Mouse (Mus musculus) lung, postnatal 0 days (tissue): Measurements from ENCODE around the gene Mrps9. TPM values are rescaled to one million over a fixed set of nuclear protein-coding genes. Genes with fewer than 3 reads are reported as not detected.
A peak's percentile ranks its signal among the peaks of the same experiment; 100 is the strongest.

ENCODE experiments used
- ATAC-seq: fragments of 200-750 bp; cut with Nextera tagmentation; 2 replicates; pipeline ENCODE4 v1.8.0; 2017; ENCODE audit warnings: moderate library complexity
- DNase-seq: peaks from one replicate; pipeline ENCODE4 v3.0.0-alpha.2; 2016; ENCODE audit warnings: low spot score
- H3K27ac ChIP-seq: fragments of 300-500 bp; sonication (generic); 2 replicates; pipeline ENCODE4 v1.5.1; 2014; ENCODE audit warnings: antibody characterized with exemption, mild to moderate bottlenecking, low read length, mixed read lengths
- H3K27me3 ChIP-seq: fragments of 300-500 bp; sonication (generic); replicated peaks from 2 replicates; pipeline ENCODE4 v1.6.1; 2014; ENCODE audit warnings: low read length, mixed read lengths; ENCODE audit not compliant: insufficient read depth
- H3K36me3 ChIP-seq: fragments of 300-500 bp; sonication (generic); 2 replicates; pipeline ENCODE4 v1.6.1; 2014; ENCODE audit warnings: low read length, mixed read lengths; ENCODE audit not compliant: insufficient read depth
- H3K4me1 ChIP-seq: fragments of 300-500 bp; sonication (generic); 2 replicates; pipeline ENCODE4 v1.6.1; 2014; ENCODE audit warnings: antibody characterized with exemption, low read depth, low read length, mixed read lengths; ENCODE audit not compliant: insufficient read depth
- H3K4me2 ChIP-seq: fragments of 300-500 bp; sonication (generic); replicated peaks from 2 replicates; pipeline ENCODE4 v1.6.1; 2014; ENCODE audit warnings: low read depth, mild to moderate bottlenecking, low read length, moderate library complexity, mixed read lengths
- H3K4me3 ChIP-seq: fragments of 300-500 bp; sonication (generic); 2 replicates; pipeline ENCODE4 v1.5.1; 2014; ENCODE audit warnings: low read depth, low read length
- H3K9ac ChIP-seq: fragments of 300-500 bp; sonication (generic); replicated peaks from 2 replicates; pipeline ENCODE4 v1.6.1; 2014; ENCODE audit warnings: low read depth, mild to moderate bottlenecking
- H3K9me3 ChIP-seq: fragments of 300-500 bp; sonication (generic); 2 replicates; pipeline ENCODE4 v1.6.1; 2016; ENCODE audit warnings: low read length, mixed read lengths
- CTCF ChIP-seq: IDR thresholded peaks from 2 replicates; pipeline ENCODE4 v1.5.1; 2016; ENCODE audit warnings: antibody characterized with exemption, mild to moderate bottlenecking
- EP300 ChIP-seq: IDR thresholded peaks from 2 replicates; pipeline ENCODE4 v1.6.1; 2016; ENCODE audit warnings: antibody characterized with exemption, mild to moderate bottlenecking, control low read depth
- WGBS: fragments of 180-500 bp; shearing (Covaris S2); extraction: QIAGEN DNeasy Blood & Tissue Kit; methylation state at CpG from one replicate; pipeline ENCODE4 v1.1.7; 2014; 5-methylcytosine and 5-hydroxymethylcytosine counted together
- polyA plus RNA-seq: library from polyadenylated mRNA; unstranded; fragments of >200 nt; fragmentation: Nextera tagmentation; extraction: Ambion mirVana; gene quantifications from 2 replicates; pipeline ENCODE4 v1.2.1, GENCODE M21; 2015

The Mrps9 gene
- polyA plus RNA-seq, 1 experiment from 2014 or later: 41.1 TPM

- DNase-seq: no peak
- no peak overlapping the region for H3K4me2 ChIP-seq
- H3K4me1 ChIP-seq: no peaks in the 10 kb centered on the region
- no peak overlapping the region for H3K27ac ChIP-seq
- H3K36me3 ChIP-seq: peaks cover 4% of the 10 kb centered on the region
- WGBS: 97% methylated on average over 4 of the region's 4 CpGs
- no peak overlapping the region for H3K9ac ChIP-seq
- no peaks in the 10 kb centered on the region for H3K27me3 ChIP-seq
- H3K4me3 ChIP-seq: no peak overlapping the region
- H3K9me3 ChIP-seq: no peaks in the 10 kb centered on the region
- no peak for TF ChIP-seq CTCF
- TF ChIP-seq EP300: no peak
- 0 out of 2 replicates have a peak, but pooled peaks have one; percentile 14 for ATAC-seq
These were observed 14.4 kb downstream of the Mrps9 start for GRCm38 (mm10) chr1:42865336-42865939.

- WGBS: 86% methylated on average over 4 of the region's 4 CpGs
- DNase-seq: peak; percentile 44
- Histone ChIP-seq H3K4me1 (no peaks in the 10 kb centered on the region), H3K4me2 (no peak overlapping the region), H3K27me3 (no peaks in the 10 kb centered on the region), H3K4me3 (no peak overlapping the region), H3K9me3 (no peaks in the 10 kb centered on the region), H3K27ac (no peak overlapping the region), H3K9ac (no peak overlapping the region), H3K36me3 (peaks cover 4% of the 10 kb centered on the region)
- ATAC-seq: peak; percentile 78
- TF ChIP-seq CTCF (no peak), EP300 (no peak)
These were observed 15.0 kb downstream of the Mrps9 start for GRCm38 (mm10) chr1:42865986-42866385.

- no peaks in the 10 kb centered on the region for H3K27me3 ChIP-seq
- peaks cover 4% of the 10 kb centered on the region for H3K36me3 ChIP-seq
- no peaks in the 10 kb centered on the region for H3K9me3 ChIP-seq
- WGBS: 92% methylated on average over 3 of the region's 3 CpGs
- DNase-seq (no peak), ATAC-seq (no peak)
- TF ChIP-seq CTCF (no peak), EP300 (no peak)
- no peak overlapping the region for H3K9ac ChIP-seq
- no peak overlapping the region for H3K27ac ChIP-seq
- H3K4me2 ChIP-seq: no peak overlapping the region
- no peaks in the 10 kb centered on the region for H3K4me1 ChIP-seq
- no peak overlapping the region for H3K4me3 ChIP-seq
These were observed 16.2 kb downstream of the Mrps9 start for GRCm38 (mm10) chr1:42867188-42867587.

GRCm38 (mm10) chr1:42874174-42874573 is 23.1 kb downstream of the Mrps9 start:
- no peak overlapping the region for H3K4me2 ChIP-seq
- DNase-seq (no peak), ATAC-seq (no peak)
- no peaks in the 10 kb centered on the region for H3K27me3 ChIP-seq
- WGBS: 35% methylated on average over 2 of the region's 2 CpGs
- TF ChIP-seq CTCF: no peak
- no peak for TF ChIP-seq EP300
- H3K4me3 ChIP-seq: no peak overlapping the region
- H3K9me3 ChIP-seq: no peaks in the 10 kb centered on the region
- no peaks in the 10 kb centered on the region for H3K4me1 ChIP-seq
- H3K9ac ChIP-seq: no peak overlapping the region
- H3K36me3 ChIP-seq: no peaks in the 10 kb centered on the region
- H3K27ac ChIP-seq: no peak overlapping the region

GRCm38 (mm10) chr1:42875271-42875670 is 24.2 kb downstream of the Mrps9 start:
- Histone ChIP-seq H3K9ac (no peak overlapping the region), H3K36me3 (no peaks in the 10 kb centered on the region), H3K9me3 (no peaks in the 10 kb centered on the region), H3K4me2 (no peak overlapping the region), H3K4me1 (no peaks in the 10 kb centered on the region), H3K27me3 (no peaks in the 10 kb centered on the region), H3K4me3 (no peak overlapping the region), H3K27ac (no peak overlapping the region)
- no peak for DNase-seq
- WGBS: 71% methylated on average over 5 of the region's 5 CpGs
- no peak for ATAC-seq
- TF ChIP-seq EP300: no peak
- TF ChIP-seq CTCF: no peak

- no peaks in the 10 kb centered on the region for H3K9me3 ChIP-seq
- no peaks in the 10 kb centered on the region for H3K4me1 ChIP-seq
- ATAC-seq (no peak), DNase-seq (no peak)
- TF ChIP-seq CTCF (no peak), EP300 (no peak)
- no peaks in the 10 kb centered on the region for H3K27me3 ChIP-seq
- no peak overlapping the region for H3K4me3 ChIP-seq
- no peak overlapping the region for H3K4me2 ChIP-seq
- H3K9ac ChIP-seq: no peak overlapping the region
- no peak overlapping the region for H3K27ac ChIP-seq
- H3K36me3 ChIP-seq: no peaks in the 10 kb centered on the region
- 76% methylated on average over 4 of the region's 4 CpGs for WGBS
These were observed 25.5 kb downstream of the Mrps9 start for GRCm38 (mm10) chr1:42876463-42877093.
